Mouse (Mus musculus): ENCODE data around the gene Xpo5.

The Xpo5 gene

DNA sequence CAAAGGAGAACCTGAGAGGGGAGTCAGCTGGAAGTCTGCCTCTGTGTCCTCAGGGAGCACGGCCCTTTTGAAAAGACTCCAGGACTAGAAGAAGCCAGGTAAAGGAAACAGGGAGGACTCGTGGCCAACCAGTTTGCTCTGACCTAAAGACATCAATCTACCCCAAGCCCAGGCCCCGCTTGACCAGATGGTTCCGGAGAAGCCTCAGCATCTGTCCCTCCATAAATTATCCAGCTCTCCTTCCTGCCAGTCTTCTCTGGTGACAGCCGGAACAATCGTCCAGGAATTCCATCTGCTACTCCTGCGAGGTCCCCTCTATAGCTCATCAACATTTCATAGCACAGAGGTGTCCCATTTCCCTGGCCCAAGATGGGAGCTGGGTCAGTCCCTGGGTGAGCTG is 82.1 kb downstream of the Xpo5 start:
- no peak for DNase-seq (ENCODE audit: low spot score in 2 of 2)

DNA sequence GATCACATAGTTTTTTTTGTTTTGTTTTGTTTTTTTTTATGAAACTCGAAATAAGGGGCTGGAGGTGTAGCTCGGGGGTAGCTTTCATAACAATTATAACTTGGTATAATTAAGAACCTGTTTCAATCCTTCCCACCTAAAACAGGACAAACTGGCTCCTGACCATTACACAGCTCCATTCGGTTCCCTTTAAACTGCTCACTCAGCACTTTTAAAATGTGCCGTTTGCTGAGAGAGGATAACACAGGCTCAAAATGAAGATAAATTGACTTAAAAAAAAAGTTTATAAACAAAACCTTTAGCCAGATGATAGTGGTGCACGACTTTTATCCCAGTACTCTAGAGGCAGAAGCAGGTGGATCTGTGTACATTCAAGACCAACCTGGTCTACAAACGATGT is 82.8 kb downstream of the Xpo5 start:
- DNase-seq (ENCODE audit: low spot score in 2 of 2): no peak

GRCm38 (mm10) chr17:46287678-46288095 is 85.1 kb downstream of the Xpo5 start:
- no peak for DNase-seq (ENCODE audit: low spot score in 2 of 2)

Measured in right cerebral cortex, postnatal 10 days (tissue).